Mouse (Mus musculus): ENCODE data around the gene Fblim1.

DNA sequence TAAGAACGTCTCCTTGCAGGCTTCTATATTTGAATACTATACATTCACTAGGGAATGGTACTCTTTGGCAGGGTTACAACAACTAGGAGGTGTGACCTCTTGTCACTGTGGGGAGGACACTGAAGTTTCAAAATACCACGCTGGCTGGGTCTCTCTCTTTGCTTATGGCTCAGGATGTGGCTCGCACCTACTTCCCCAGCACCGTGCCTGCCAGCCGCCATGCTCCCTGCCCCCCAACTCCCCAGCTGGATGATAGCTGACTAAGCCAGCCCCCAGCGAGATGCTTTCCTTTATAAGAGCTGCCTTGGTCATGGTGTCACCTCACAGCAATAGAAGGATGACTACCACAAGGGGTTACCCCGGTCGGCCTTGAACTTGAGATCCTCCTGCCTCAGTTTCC lies 47.1 kb upstream of the Fblim1 start:
- TF ChIP-seq EP300 (IDR thresholded peaks at IDR 0.05; ENCODE audit: low read depth) (no peak), CTCF (IDR thresholded peaks at IDR 0.05; ENCODE audit: low read depth) (no peak)

All from heart, postnatal 0 days (tissue).